10 mouse cellular contexts compared by ENCODE assay signal in the genomic region with DNA sequence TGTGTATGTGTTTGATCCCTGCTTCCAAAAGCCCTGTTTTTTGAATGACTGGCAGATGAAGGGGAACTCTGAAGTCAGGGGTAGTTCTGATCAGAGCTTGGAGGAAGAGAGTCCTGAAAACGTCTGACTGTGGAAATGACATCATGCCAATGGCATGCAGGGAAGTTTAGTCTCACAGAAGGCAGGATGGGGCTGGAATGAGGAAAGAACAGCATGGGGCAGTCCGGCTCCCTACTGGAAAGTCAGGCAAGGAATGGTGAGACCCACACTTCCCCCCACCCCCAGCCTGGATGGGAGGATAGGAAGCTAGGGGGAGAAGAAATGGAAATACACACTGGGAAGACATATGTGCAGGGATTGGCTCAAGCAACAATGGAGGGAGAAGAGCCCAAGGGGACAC.
A peak's percentile ranks its signal among the peaks of the same experiment; 100 is the strongest.
DNase-seq lines count a peak whose midpoint lies in the region; ATAC-seq and TF ChIP-seq lines count a peak whose summit lies in the region.
"Had no signal": no experiment of that assay in that cellular context is flagged by ENCODE, and none has a peak within 500 bp of the region (broad histone marks: within the 10 kb centered on the region; RNA-seq: fewer than 3 reads in every experiment).

No protein-coding gene starts in this region.

- H3K27me3 ChIP-seq in intestine, embryonic 14.5 days (replicated peaks; ENCODE audit: control insufficient read depth, insufficient read depth, low read length) = no peaks in the 10 kb centered on the region
- H3K27me3 ChIP-seq in intestine, postnatal 0 days (replicated peaks; ENCODE audit: control insufficient read depth, insufficient read depth, low read length) = no peaks in the 10 kb centered on the region
- no peaks in the 10 kb centered on the region for H3K27me3 ChIP-seq in intestine, embryonic 16.5 days (replicated peaks; ENCODE audit: control insufficient read depth, insufficient read depth, low read length)
- H3K27me3 ChIP-seq: liver, embryonic 15.5 days had no signal

- H3K4me3 ChIP-seq in intestine, embryonic 14.5 days (ENCODE audit: low read depth, low read length) = no peak overlapping the region
- no peak overlapping the region for H3K4me3 ChIP-seq in intestine, postnatal 0 days (ENCODE audit: low read depth, low read length)
- no peak overlapping the region for H3K4me3 ChIP-seq in brown adipose tissue, adult 24 weeks (ENCODE audit: insufficient read depth, low read depth, low read length)
- H3K4me3 ChIP-seq in intestine, embryonic 16.5 days (ENCODE audit: low read length) = no peak overlapping the region
- H3K4me3 ChIP-seq: liver, embryonic 15.5 days had no signal

- 0 out of 2 replicates have a peak, but pooled peaks cover 2% of the 10 kb centered on the region for H3K9me3 ChIP-seq in intestine, embryonic 14.5 days (ENCODE audit: control insufficient read depth, low read length)
- H3K9me3 ChIP-seq in intestine, postnatal 0 days (ENCODE audit: control insufficient read depth) = no peaks in the 10 kb centered on the region
- no peaks in the 10 kb centered on the region for H3K9me3 ChIP-seq in intestine, embryonic 16.5 days (ENCODE audit: control insufficient read depth, low read length)
- H3K9me3 ChIP-seq: liver, embryonic 15.5 days had no signal

- ATAC-seq in intestine, embryonic 14.5 days (replicated peaks; ENCODE audit: low FRiP score, low TSS enrichment, low read depth) = peak; percentile 48; the same call in 1 of the 2 replicates
- ATAC-seq in intestine, postnatal 0 days = no peak
- peak; percentile 64 for ATAC-seq in intestine, embryonic 16.5 days
- ATAC-seq: hindbrain, postnatal 0 days had no signal

- no peaks in the 10 kb centered on the region for H3K36me3 ChIP-seq in intestine, embryonic 14.5 days (ENCODE audit: control insufficient read depth, insufficient read depth, low read length)
- H3K36me3 ChIP-seq in intestine, postnatal 0 days (ENCODE audit: control insufficient read depth, insufficient read depth) = no peaks in the 10 kb centered on the region
- no peaks in the 10 kb centered on the region for H3K36me3 ChIP-seq in intestine, embryonic 16.5 days (ENCODE audit: control insufficient read depth, insufficient read depth, low read length)
- H3K36me3 ChIP-seq: liver, embryonic 15.5 days had no signal

- H3K4me2 ChIP-seq in intestine, embryonic 14.5 days (ENCODE audit: low read length) = 0 out of 2 replicates have a peak overlapping the region, but pooled peaks have one; percentile 6
- no peak overlapping the region for H3K4me2 ChIP-seq in intestine, postnatal 0 days (replicated peaks; ENCODE audit: low read depth)
- no peak overlapping the region for H3K4me2 ChIP-seq in intestine, embryonic 16.5 days (ENCODE audit: low read depth, low read length)
- H3K4me2 ChIP-seq: liver, embryonic 15.5 days had no signal

- H3K27ac ChIP-seq in intestine, embryonic 14.5 days (ENCODE audit: low read depth) = no peak overlapping the region; the same call in 1 of the 2 replicates
- H3K27ac ChIP-seq in intestine, postnatal 0 days (ENCODE audit: low read depth, low read length) = no peak overlapping the region
- H3K27ac ChIP-seq in brown adipose tissue, adult 24 weeks (replicated peaks; ENCODE audit: low read depth, low read length) = peak overlapping the region; percentile 78
- H3K27ac ChIP-seq in intestine, embryonic 16.5 days (ENCODE audit: low read length) = no peak overlapping the region
- H3K27ac ChIP-seq: hindbrain, postnatal 0 days; liver, embryonic 15.5 days had no signal

- no peak for TF ChIP-seq CTCF in intestine, postnatal 0 days (IDR thresholded peaks at IDR 0.05; ENCODE audit: low read depth)

- H3K4me1 ChIP-seq in intestine, embryonic 14.5 days (replicated peaks; ENCODE audit: control insufficient read depth, insufficient read depth, low read length) = peaks cover 9% of the 10 kb centered on the region; the same call in 1 of the 2 replicates
- no peaks in the 10 kb centered on the region for H3K4me1 ChIP-seq in intestine, postnatal 0 days (replicated peaks; ENCODE audit: control insufficient read depth, insufficient read depth, low read length)
- peaks cover 17% of the 10 kb centered on the region for H3K4me1 ChIP-seq in brown adipose tissue, adult 24 weeks (ENCODE audit: control insufficient read depth, insufficient read depth, insufficient read length, low read length)
- 0 out of 2 replicates have a peak, but pooled peaks cover 7% of the 10 kb centered on the region for H3K4me1 ChIP-seq in intestine, embryonic 16.5 days (ENCODE audit: control insufficient read depth, insufficient read depth, low read length)
- H3K4me1 ChIP-seq: liver, embryonic 15.5 days had no signal

- WGBS in intestine, embryonic 14.5 days = 10% methylated on average over 2 of the region's 2 CpGs
- 16% methylated on average over 2 of the region's 2 CpGs for WGBS in intestine, postnatal 0 days
- WGBS in intestine, embryonic 16.5 days = 13% methylated on average over 2 of the region's 2 CpGs

- no peak overlapping the region for H3K9ac ChIP-seq in intestine, embryonic 14.5 days (ENCODE audit: low read length)
- no peak overlapping the region for H3K9ac ChIP-seq in intestine, postnatal 0 days (ENCODE audit: low read depth, low read length)
- H3K9ac ChIP-seq in intestine, embryonic 16.5 days (ENCODE audit: low read depth, low read length) = no peak overlapping the region
- H3K9ac ChIP-seq: liver, embryonic 15.5 days had no signal

- peak; percentile 58 for DNase-seq in intestine, embryonic 14.5 days (ENCODE audit: low spot score)
- peak; percentile 31 for DNase-seq in neural tube, embryonic 10.5 days (ENCODE audit: extremely low spot score, low spot score)
- no peak for DNase-seq in urinary bladder, postnatal 25 days (ENCODE audit: low spot score)
- DNase-seq in urinary bladder, postnatal 14 days (ENCODE audit: low spot score) = no peak
- DNase-seq in adrenal gland, postnatal 25 days = no peak

Comparison
In these comparisons a context has a peak if more than half of its experiments do, and no peak if none do; other contexts are left out.
1. DNase-seq: peak in intestine, embryonic 14.5 days (single experiment) and neural tube, embryonic 10.5 days (single experiment); none in urinary bladder, postnatal 25 days (single experiment), urinary bladder, postnatal 14 days (single experiment) and adrenal gland, postnatal 25 days (single experiment).